Mouse (Mus musculus) intestine, postnatal 0 days (tissue): ENCODE data around the gene Cd151. TPM values are rescaled to one million over a fixed set of nuclear protein-coding genes. Genes with fewer than 3 reads are reported as not detected.

Experiments
- ATAC-seq: fragments of 200-750 bp; cut with Nextera tagmentation; 2 replicates; pipeline ENCODE4 v1.8.0; 2017; ENCODE audit warnings: mild to moderate bottlenecking, moderate TSS enrichment, moderate library complexity
- H3K27ac ChIP-seq: fragments of 300-500 bp; sonication (generic); 2 replicates; pipeline ENCODE4 v1.5.1; 2014; ENCODE audit warnings: mild to moderate bottlenecking, low read depth, low read length, moderate library complexity
- H3K27me3 ChIP-seq: fragments of 300-500 bp; sonication (generic); replicated peaks from 2 replicates; pipeline ENCODE4 v1.6.1; 2014; ENCODE audit warnings: low read length, mixed read lengths; ENCODE audit not compliant: control insufficient read depth, insufficient read depth
- H3K36me3 ChIP-seq: fragments of 300-500 bp; sonication (generic); 2 replicates; pipeline ENCODE4 v1.6.1; 2014; ENCODE audit warnings: mild to moderate bottlenecking, moderate library complexity; ENCODE audit not compliant: control insufficient read depth, insufficient read depth
- H3K4me1 ChIP-seq: fragments of 300-500 bp; sonication (generic); replicated peaks from 2 replicates; pipeline ENCODE4 v1.6.1; 2014; ENCODE audit warnings: antibody characterized with exemption, low read length, mixed read lengths; ENCODE audit not compliant: control insufficient read depth, insufficient read depth
- H3K4me2 ChIP-seq: fragments of 300-500 bp; sonication (generic); replicated peaks from 2 replicates; pipeline ENCODE4 v1.6.1; 2014; ENCODE audit warnings: low read depth, mild to moderate bottlenecking, moderate library complexity
- H3K4me3 ChIP-seq: fragments of 300-500 bp; sonication (generic); 2 replicates; pipeline ENCODE4 v1.5.1; 2014; ENCODE audit warnings: low read depth, low read length
- H3K9ac ChIP-seq: fragments of 300-500 bp; sonication (generic); 2 replicates; pipeline ENCODE4 v1.6.1; 2014; ENCODE audit warnings: mild to moderate bottlenecking, low read depth, low read length
- H3K9me3 ChIP-seq: fragments of 300-500 bp; sonication (generic); 2 replicates; pipeline ENCODE4 v1.6.1; 2016; ENCODE audit warnings: mixed run types; ENCODE audit not compliant: control insufficient read depth
- CTCF ChIP-seq: sonication (generic); IDR thresholded peaks from 2 replicates; pipeline ENCODE4 v1.5.1; 2016; ENCODE audit warnings: low read depth, mild to moderate bottlenecking, control low read depth, antibody characterized with exemption, moderate library complexity
- WGBS: fragments of 180-500 bp; shearing (Covaris S2); extraction: QIAGEN DNeasy Blood & Tissue Kit; methylation state at CpG from one replicate; pipeline ENCODE4 v1.1.7; 2014; 5-methylcytosine and 5-hydroxymethylcytosine counted together
- polyA plus RNA-seq: library from polyadenylated mRNA; unstranded; fragments of >200 nt; fragmentation: Nextera tagmentation; extraction: Ambion mirVana; gene quantifications from 2 replicates; pipeline ENCODE4 v1.2.1, GENCODE M21; 2015

Gene Cd151
- polyA plus RNA-seq, 1 experiment from 2014 or later = 29.3 TPM

GRCm38 (mm10) chr7:141492738-141493137 is 25.5 kb downstream of the Cd151 start:
- Histone ChIP-seq H3K9me3 (no peaks in the 10 kb centered on the region), H3K4me3 (no peak overlapping the region), H3K4me2 (no peak overlapping the region), H3K36me3 (peaks cover 37% of the 10 kb centered on the region), H3K27me3 (no peaks in the 10 kb centered on the region), H3K4me1 (no peaks in the 10 kb centered on the region), H3K9ac (no peak overlapping the region), H3K27ac (no peak overlapping the region)
- no peak for ATAC-seq
- TF ChIP-seq CTCF = no peak
- WGBS = 88% methylated on average over 5 of the region's 5 CpGs

DNA sequence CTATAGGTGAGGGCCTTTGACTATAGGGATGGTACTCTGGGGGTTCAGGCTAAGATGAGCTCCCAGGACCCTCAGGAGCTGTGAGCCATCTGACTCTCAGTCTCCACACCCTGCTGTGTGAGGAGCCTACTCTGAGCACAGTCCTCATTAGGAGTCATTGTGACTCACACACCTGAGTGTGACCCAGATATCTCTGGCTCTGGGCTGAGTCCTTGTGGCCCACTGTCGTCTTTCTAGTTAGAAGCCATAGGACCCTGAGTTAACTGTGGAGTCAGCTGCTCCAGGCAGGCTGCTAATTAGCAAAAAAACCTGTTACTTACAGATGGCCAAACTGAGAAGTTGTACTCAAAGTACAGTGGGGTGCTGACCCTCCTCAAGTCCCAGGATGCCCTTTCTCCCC is 26.5 kb downstream of the Cd151 start:
- no peaks in the 10 kb centered on the region for H3K9me3 ChIP-seq
- H3K27me3 ChIP-seq = no peaks in the 10 kb centered on the region
- H3K36me3 ChIP-seq = peaks cover 41% of the 10 kb centered on the region
- H3K9ac ChIP-seq = no peak overlapping the region
- H3K27ac ChIP-seq = no peak overlapping the region
- WGBS = 87% methylated on average over 1 of the region's 1 CpGs
- no peaks in the 10 kb centered on the region for H3K4me1 ChIP-seq
- no peak overlapping the region for H3K4me2 ChIP-seq
- ATAC-seq = no peak
- no peak for TF ChIP-seq CTCF
- H3K4me3 ChIP-seq = no peak overlapping the region

DNA sequence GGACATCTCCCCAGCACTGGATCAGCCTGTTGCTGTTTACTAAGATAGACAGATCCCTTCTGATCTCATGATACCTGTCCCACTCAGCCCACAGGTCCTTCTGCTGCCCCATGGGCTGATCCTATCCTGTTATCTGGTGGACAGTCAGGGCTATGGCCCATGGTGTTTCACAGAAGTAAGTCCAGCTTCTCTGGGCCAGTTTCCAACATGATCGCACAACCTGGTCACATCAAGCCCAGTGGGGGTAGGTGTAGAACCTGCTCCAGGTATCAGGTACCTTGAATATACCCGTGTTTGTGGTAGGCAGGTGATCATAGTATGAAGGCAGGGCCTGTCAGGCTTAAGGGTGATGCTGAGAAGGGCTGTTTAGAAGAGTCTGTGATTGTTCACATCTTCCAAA is 28.2 kb downstream of the Cd151 start:
- H3K27ac ChIP-seq = no peak overlapping the region
- WGBS = 87% methylated on average over 2 of the region's 2 CpGs
- H3K4me1 ChIP-seq = no peaks in the 10 kb centered on the region
- no peak overlapping the region for H3K9ac ChIP-seq
- no peak for TF ChIP-seq CTCF
- H3K9me3 ChIP-seq = no peaks in the 10 kb centered on the region
- no peak for ATAC-seq
- H3K27me3 ChIP-seq = no peaks in the 10 kb centered on the region
- no peak overlapping the region for H3K4me2 ChIP-seq
- peaks cover 43% of the 10 kb centered on the region for H3K36me3 ChIP-seq
- no peak overlapping the region for H3K4me3 ChIP-seq

- H3K4me1 ChIP-seq = no peaks in the 10 kb centered on the region
- no peak overlapping the region for H3K9ac ChIP-seq
- TF ChIP-seq CTCF = no peak
- no peaks in the 10 kb centered on the region for H3K9me3 ChIP-seq
- H3K27me3 ChIP-seq = no peaks in the 10 kb centered on the region
- no peak for ATAC-seq
- no peak overlapping the region for H3K4me2 ChIP-seq
- H3K36me3 ChIP-seq = peaks cover 40% of the 10 kb centered on the region
- H3K4me3 ChIP-seq = no peak overlapping the region
- 90% methylated on average over 4 of the region's 4 CpGs for WGBS
- no peak overlapping the region for H3K27ac ChIP-seq
These were observed 28.7 kb downstream of the Cd151 start for GRCm38 (mm10) chr7:141495940-141496339.

GRCm38 (mm10) chr7:141497600-141497999 is 30.4 kb downstream of the Cd151 start:
- WGBS = 92% methylated on average over 3 of the region's 3 CpGs
- Histone ChIP-seq H3K27ac (no peak overlapping the region), H3K36me3 (peaks cover 27% of the 10 kb centered on the region), H3K27me3 (no peaks in the 10 kb centered on the region), H3K9ac (no peak overlapping the region), H3K9me3 (no peaks in the 10 kb centered on the region), H3K4me2 (no peak overlapping the region), H3K4me3 (no peak overlapping the region), H3K4me1 (no peaks in the 10 kb centered on the region)
- ATAC-seq = no peak
- no peak for TF ChIP-seq CTCF

DNA sequence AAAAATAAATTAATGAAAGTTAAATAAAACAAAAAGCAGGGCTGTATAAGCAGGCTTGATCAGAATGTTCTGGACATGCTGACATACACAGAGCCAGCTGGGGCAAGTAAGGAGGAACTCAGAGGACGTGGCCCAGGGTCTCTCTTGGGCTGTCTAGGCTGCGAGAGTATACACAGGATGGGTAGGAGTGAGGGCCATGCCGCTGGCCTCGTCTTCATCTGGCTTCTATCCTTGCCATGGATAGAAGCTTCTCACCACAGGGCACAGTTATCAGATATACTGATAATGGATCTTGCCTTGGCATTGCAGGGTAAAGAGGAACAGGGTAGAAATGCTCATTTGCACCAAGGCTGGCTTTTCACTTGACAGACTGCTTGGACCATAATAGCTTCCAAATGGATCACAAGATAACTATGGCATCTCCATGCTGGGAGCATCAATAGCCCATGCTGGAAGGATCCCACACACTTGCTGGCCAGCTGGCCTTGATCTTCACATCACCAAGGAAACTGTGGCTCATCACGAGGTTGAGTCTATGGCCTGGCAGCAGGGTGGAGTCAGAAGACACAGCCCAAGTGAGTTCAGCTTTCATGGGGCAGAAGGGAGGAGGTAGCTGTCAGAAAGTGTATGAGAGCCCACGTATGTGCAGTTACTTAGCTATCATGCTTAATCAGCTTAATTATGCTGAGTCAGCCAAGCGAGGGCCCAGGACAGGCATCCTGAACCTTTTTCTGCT is 34.8 kb downstream of the Cd151 start:
- no peak for TF ChIP-seq CTCF
- Histone ChIP-seq H3K27ac (no peak overlapping the region), H3K9ac (no peak overlapping the region), H3K4me2 (no peak overlapping the region), H3K4me3 (no peak overlapping the region), H3K36me3 (peaks cover 7% of the 10 kb centered on the region; the same call in 1 of the 2 replicates), H3K9me3 (no peaks in the 10 kb centered on the region), H3K27me3 (no peaks in the 10 kb centered on the region), H3K4me1 (no peaks in the 10 kb centered on the region)
- ATAC-seq = no peak
- WGBS = 84% methylated on average over 7 of the region's 7 CpGs
